Mouse (Mus musculus): ENCODE results near the gene Lrrc8b.

Gene Lrrc8b

DNA sequence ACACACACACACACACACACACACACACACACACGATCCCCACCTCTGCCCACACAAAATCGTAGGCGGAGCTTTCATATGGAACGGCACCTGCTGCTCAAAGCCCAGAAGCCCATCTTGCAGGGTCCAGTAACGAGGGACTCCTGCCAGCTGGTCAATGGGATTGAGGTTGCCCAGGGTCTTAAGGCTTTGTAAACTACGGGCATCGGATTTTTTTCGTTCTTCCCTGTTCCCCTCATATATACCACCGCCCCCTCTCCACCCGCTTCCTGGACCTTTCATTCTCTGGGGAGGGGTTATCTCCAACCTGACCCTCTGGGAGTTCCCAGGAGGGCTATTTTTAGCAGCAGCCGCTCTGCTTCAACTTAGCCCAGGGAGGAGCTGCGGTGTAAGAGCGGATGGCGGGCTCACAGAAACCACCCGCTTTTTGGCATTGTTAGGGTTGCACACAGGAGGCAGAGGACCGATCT, 103.1 kb downstream of the Lrrc8b start:
- DNase-seq (ENCODE audit: low spot score) = peak; percentile 48

GRCm38 (mm10) chr5:105519096-105519975, 103.8 kb downstream of the Lrrc8b start, which contains the start of gene Lrrc8c:
TSS of gene Lrrc8c (plus strand) at chr5:105519388.
- peak; percentile 85 for DNase-seq (ENCODE audit: low spot score)

DNA sequence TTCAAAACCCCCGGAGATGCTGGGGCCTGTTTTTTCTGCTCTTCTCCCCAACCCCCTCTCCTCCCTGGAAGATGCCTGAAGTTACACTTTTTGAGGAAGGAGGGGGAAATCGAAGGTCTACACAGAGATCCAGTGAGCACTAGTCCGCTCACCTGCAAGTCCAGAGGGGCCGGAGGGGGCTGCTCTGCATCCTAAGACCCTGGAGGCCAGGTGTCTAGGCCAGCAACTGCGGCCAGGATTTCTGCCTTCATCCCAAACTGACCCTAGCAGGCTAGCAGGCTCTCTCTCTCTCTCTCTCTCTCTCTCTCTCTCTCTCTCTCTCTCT, 104.4 kb downstream of the Lrrc8b start:
- no peak for DNase-seq (ENCODE audit: low spot score)

GRCm38 (mm10) chr5:105520442-105520965, 104.9 kb downstream of the Lrrc8b start:
- DNase-seq (ENCODE audit: low spot score) = no peak

DNA sequence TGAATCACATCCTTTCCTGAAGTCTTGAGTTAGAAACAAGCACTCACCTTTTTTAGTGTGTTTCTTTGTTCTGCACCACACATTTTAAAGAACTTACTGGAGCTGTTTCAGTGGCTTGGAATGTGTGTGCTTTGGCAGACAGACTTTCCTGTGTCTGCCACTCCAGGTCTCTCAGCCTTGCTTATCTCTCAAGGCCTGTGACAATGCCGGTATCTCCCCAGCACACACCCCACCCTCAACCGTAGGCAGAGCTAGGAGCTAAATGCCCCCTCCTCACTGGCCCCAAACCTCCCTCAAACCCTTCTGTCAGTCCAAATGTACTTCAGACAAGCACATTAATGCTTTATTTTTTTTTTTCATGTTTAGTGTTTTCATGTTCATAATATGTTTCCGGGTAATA, 107.9 kb downstream of the Lrrc8b start:
- no peak for DNase-seq (ENCODE audit: low spot score)

GRCm38 (mm10) chr5:105525004-105525403, 109.4 kb downstream of the Lrrc8b start:
- no peak for DNase-seq (ENCODE audit: low spot score)

- DNase-seq (ENCODE audit: low spot score) = no peak
Measured at GRCm38 (mm10) chr5:105526107-105526645, 110.6 kb downstream of the Lrrc8b start.

DNA sequence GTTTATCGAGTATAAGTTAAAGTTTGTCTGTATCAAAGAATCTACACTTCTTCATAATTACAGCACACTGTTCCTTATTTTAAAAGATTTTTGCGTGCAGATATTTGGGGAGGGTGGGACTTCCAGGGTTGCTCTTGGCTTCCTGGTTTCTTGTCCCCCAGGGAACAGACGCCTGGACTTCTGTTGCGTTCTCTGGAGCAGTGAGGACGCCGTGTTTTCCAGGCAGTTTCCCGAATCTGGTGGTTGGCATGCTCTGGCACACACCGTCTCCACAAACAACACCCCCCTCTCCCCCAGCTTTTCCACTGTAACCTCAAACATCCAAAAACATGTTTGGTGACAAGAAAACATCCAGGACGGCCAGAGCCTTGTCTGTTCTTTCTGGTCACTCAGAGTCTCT, 111.2 kb downstream of the Lrrc8b start:
- DNase-seq (ENCODE audit: low spot score) = no peak

DNA sequence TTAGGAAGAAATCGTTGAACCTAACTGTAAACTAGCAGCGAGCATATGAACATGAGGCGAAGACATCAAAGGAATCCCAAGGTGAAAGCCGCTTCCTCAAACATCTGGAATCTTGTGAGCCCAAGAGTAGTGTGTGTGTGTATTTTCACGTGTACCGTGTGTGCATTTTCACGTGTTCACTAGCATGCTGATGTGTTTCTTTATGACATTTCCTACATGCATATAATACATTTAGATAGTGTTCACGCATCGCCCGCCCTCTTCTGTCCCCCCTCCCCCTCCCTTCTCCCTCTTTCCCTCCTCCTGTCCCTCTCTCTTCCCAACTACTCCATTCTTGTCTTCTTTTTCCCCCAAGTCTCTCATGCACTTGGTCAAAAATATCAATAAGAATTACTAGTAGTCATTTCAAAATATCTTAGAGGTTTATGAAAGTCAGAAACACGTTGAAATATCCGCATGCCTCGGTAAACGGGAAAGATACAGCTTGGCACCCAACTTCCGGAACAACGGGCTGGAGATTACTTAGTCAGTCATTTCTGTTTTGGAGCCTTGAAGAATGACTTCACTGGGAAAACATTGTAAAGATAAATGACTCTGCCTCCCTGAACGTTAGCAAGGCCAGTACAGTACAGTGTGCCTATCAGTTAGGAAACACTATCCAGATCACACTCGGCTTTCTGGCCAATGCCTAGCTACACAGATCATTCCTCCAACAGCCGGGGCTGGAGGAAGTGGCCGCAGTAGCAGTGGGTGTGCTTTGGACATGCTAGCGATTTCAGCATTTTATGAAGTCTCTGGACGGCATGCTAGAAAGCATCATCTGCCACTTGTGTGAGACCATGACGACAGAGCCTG, 112.1 kb downstream of the Lrrc8b start:
- peak; percentile 46 for DNase-seq (ENCODE audit: low spot score)

DNA sequence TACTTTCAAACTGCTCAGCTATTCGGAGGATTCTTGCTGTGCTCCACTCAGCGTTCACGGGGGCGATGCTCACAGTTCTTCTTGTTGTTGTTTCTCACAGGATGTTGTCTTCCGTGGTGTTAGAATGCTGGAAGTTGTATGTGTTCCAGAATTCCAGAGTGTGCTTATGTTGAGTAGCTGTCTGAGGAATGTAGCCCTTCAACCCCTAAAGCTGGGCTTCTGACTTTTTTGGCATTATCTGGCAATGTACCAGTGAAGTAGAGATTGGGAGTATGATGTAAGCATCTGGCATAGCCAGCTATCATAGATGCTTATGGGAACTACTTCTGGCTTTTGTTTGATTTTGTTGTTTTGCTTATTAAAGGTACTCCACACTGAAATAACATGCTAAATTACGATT, 115.0 kb downstream of the Lrrc8b start:
- no peak for DNase-seq (ENCODE audit: low spot score)

DNA sequence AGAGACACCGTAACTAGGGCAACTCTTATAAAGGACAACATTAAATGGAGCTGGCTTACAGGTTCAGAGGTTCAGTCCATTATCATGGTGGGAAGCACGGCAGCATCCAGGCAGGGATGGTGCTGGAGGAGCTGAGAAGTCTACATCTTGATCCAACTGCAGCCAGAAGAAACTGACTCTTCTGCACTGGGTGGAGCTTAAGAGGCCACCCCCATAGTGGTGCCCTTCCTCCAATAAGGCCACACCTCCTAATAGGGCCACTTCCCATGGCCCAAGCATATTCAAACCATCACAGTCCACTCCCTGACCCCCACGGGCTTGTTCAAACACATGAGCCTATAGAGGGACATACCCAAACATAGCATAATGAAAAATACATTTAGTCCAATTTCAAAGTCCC, 119.6 kb downstream of the Lrrc8b start:
- no peak for DNase-seq (ENCODE audit: low spot score)

GRCm38 (mm10) chr5:105536172-105536571, 120.6 kb downstream of the Lrrc8b start:
- no peak for DNase-seq (ENCODE audit: low spot score)

DNA sequence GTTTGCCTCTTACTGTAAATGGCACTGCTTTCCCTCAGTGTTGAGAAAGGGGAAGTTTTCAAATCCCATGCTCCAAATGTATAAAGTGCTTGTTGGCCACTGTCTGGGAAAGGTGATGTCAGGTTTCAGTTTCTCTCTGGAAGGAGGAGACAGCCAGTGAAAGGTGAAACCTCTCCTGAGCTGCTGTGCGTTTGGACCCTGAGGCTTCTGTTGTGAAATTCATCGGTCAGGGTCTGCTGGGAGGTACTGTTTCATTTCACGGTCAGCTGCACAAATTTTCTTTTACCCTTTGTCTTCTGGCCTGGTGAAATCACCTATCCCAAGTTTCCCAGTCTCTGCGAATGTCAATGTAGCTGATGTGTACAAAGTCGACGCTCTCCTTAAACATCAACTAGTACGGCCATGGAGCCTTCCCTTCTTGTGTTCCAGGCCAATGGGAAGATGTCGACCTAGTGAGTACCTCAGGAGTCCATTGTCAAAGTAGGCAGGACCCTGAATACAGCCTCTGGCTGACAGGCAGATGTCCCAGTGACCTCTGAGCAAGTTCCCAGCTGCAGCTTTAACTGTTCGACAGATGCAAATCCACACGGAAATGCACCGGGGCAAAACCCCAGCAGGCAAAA, 121.6 kb downstream of the Lrrc8b start:
- no peak for DNase-seq (ENCODE audit: low spot score)
